Mouse (Mus musculus) gastrocnemius, postnatal 36 days (tissue): ENCODE measurements around the gene Scap. TPM values are rescaled to one million over a fixed set of nuclear protein-coding genes. Genes with fewer than 3 reads are reported as not detected.

Experiments used
- DNase-seq, 2 experiments: peaks; one replicate each; pipeline ENCODE4 v3.0.0; 2022
- intact Hi-C: fragments of 180-260 bp; cut with DNase I; formaldehyde crosslinking; loops from one replicate; pipeline ENCODE4 v1.15.1; 2025
- total RNA-seq, 2 experiments: library from RNA; stranded (reverse); gene quantifications; 2 replicates each; pipeline ENCODE4 v1.2.3; 2021

Scap gene
- total RNA-seq, 2 experiments from 2014 or later = 15.2 to 15.8 TPM

DNA sequence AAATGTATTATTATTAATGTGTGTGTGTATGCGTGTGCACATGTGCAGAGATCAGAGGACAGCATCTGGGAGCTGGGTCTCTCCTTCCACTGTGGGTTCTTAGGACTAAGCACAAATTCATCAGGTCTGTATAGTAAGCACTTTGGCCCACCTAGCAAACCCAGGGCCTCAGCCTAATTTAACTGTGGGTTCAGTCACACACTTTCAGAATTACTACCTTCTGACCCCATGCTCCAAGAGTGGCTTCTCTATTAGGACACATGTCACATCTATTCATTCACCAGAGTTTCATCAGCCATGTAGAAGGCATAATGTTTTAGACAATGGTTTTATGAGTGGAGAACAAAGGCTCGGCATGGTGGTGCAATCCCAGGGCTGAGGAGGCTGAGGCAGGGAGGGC lies 100.0 kb downstream of the Scap start:
- DNase-seq = no peak
- intact Hi-C loops = no loop called here

Other genes with a start within 250 kb of the Scap start
- 10 to 100 TPM; 21.1 to 23.8 TPM for gene Smarcc1, start 215.6 kb upstream of the Scap start, total RNA-seq
- gene Dhx30, start 215.5 kb upstream of the Scap start, total RNA-seq = 10 to 100 TPM; 30.4 to 32.0 TPM
- gene Cspg5, start 89.5 kb upstream of the Scap start, total RNA-seq = under 1 TPM in 1 of 2 experiments, not detected in 1; 0.18 TPM
- gene Elp6, start 28.1 kb upstream of the Scap start, total RNA-seq = 1 to 10 TPM; 2.8 to 3.1 TPM
- 1 to 10 TPM; 7.9 to 8.1 TPM for gene Ptpn23, start 74.9 kb downstream of the Scap start, total RNA-seq
- gene Ngp, start 86.5 kb downstream of the Scap start, total RNA-seq = not detected
- 1 to 10 TPM; 6.6 to 7.9 TPM for gene Klhl18, start 143.4 kb downstream of the Scap start, total RNA-seq
- gene Kif9, start 143.7 kb downstream of the Scap start, total RNA-seq = under 1 TPM in 1 of 2 experiments, not detected in 1; 0.17 TPM
- 10 to 100 TPM; 21.8 to 29.9 TPM for gene Setd2, start 199.3 kb downstream of the Scap start, total RNA-seq